Mouse (Mus musculus): ENCODE measurements around the gene Adamts18. TPM values are rescaled to one million over a fixed set of nuclear protein-coding genes. Genes with fewer than 3 reads are reported as not detected.

Adamts18 gene
- polyA plus RNA-seq (2014; fragmentation: Nextera tagmentation; extraction: Ambion mirVana) = 0.25 and 0.97 TPM in 2 replicates

- peak within 1 kb of the TSS; percentile 62 for H3K9ac ChIP-seq (ENCODE audit: low read depth, low read length)
- H3K4me1 ChIP-seq (replicated peaks; ENCODE audit: control insufficient read depth, insufficient read depth, low read length) = peaks cover 3% of the 10 kb centered on the region; the same call in 1 of the 2 replicates
- peak within 1 kb of the TSS; percentile 61 for H3K4me3 ChIP-seq (ENCODE audit: low read depth, low read length)
- H3K4me2 ChIP-seq (replicated peaks; ENCODE audit: low read depth, low read length) = peak within 1 kb of the TSS; percentile 100
- 0% methylated on average over 32 of the region's 32 CpGs for WGBS
- DNase-seq (ENCODE audit: low spot score) = peak; percentile 68
- ATAC-seq (ENCODE audit: low FRiP score) = peak; percentile 78
- peaks cover 30% of the 10 kb centered on the region for H3K27me3 ChIP-seq (ENCODE audit: control insufficient read depth, insufficient read depth, low read length)
- H3K27ac ChIP-seq (ENCODE audit: low read depth, low read length) = no peak within 1 kb of the TSS
- H3K9me3 ChIP-seq (ENCODE audit: control insufficient read depth, low read length) = no peaks in the 10 kb centered on the region
- H3K36me3 ChIP-seq (ENCODE audit: control insufficient read depth, insufficient read depth, low read length) = no peaks in the 10 kb centered on the region
These were observed at the start of gene Adamts18 for GRCm38 (mm10) chr8:113848653-113849135. Gene Adamts18, minus strand, starts transcription at chr8:113848738.

GRCm38 (mm10) chr8:113896446-113896845, 47.9 kb upstream of the Adamts18 start:
- Histone ChIP-seq H3K27me3 (ENCODE audit: control insufficient read depth, insufficient read depth, low read length) (no peaks in the 10 kb centered on the region), H3K9me3 (ENCODE audit: control insufficient read depth, low read length) (no peaks in the 10 kb centered on the region), H3K9ac (ENCODE audit: low read depth, low read length) (no peak overlapping the region), H3K4me1 (replicated peaks; ENCODE audit: control insufficient read depth, insufficient read depth, low read length) (no peaks in the 10 kb centered on the region), H3K36me3 (ENCODE audit: control insufficient read depth, insufficient read depth, low read length) (no peaks in the 10 kb centered on the region), H3K27ac (ENCODE audit: low read depth, low read length) (no peak overlapping the region), H3K4me2 (replicated peaks; ENCODE audit: low read depth, low read length) (no peak overlapping the region), H3K4me3 (ENCODE audit: low read depth, low read length) (no peak overlapping the region)
- DNase-seq (ENCODE audit: low spot score) (no peak), ATAC-seq (ENCODE audit: low FRiP score) (no peak)
- 97% methylated on average over 1 of the region's 1 CpGs for WGBS

GRCm38 (mm10) chr8:113891376-113891775, 42.8 kb upstream of the Adamts18 start:
- ATAC-seq (ENCODE audit: low FRiP score) = no peak
- 52% methylated on average over 3 of the region's 3 CpGs for WGBS
- no peaks in the 10 kb centered on the region for H3K9me3 ChIP-seq (ENCODE audit: control insufficient read depth, low read length)
- no peaks in the 10 kb centered on the region for H3K27me3 ChIP-seq (ENCODE audit: control insufficient read depth, insufficient read depth, low read length)
- DNase-seq (ENCODE audit: low spot score) = no peak
- H3K4me1 ChIP-seq (replicated peaks; ENCODE audit: control insufficient read depth, insufficient read depth, low read length) = no peaks in the 10 kb centered on the region
- H3K27ac ChIP-seq (ENCODE audit: low read depth, low read length) = no peak overlapping the region
- H3K4me3 ChIP-seq (ENCODE audit: low read depth, low read length) = no peak overlapping the region
- no peaks in the 10 kb centered on the region for H3K36me3 ChIP-seq (ENCODE audit: control insufficient read depth, insufficient read depth, low read length)
- H3K9ac ChIP-seq (ENCODE audit: low read depth, low read length) = no peak overlapping the region
- no peak overlapping the region for H3K4me2 ChIP-seq (replicated peaks; ENCODE audit: low read depth, low read length)

- Histone ChIP-seq H3K9me3 (ENCODE audit: control insufficient read depth, low read length) (no peaks in the 10 kb centered on the region), H3K27me3 (ENCODE audit: control insufficient read depth, insufficient read depth, low read length) (no peaks in the 10 kb centered on the region; the same call in 1 of the 2 replicates), H3K4me3 (ENCODE audit: low read depth, low read length) (no peak overlapping the region), H3K4me2 (replicated peaks; ENCODE audit: low read depth, low read length) (no peak overlapping the region), H3K4me1 (replicated peaks; ENCODE audit: control insufficient read depth, insufficient read depth, low read length) (no peaks in the 10 kb centered on the region), H3K36me3 (ENCODE audit: control insufficient read depth, insufficient read depth, low read length) (no peaks in the 10 kb centered on the region), H3K9ac (ENCODE audit: low read depth, low read length) (no peak overlapping the region), H3K27ac (ENCODE audit: low read depth, low read length) (no peak overlapping the region)
- WGBS = 92% methylated on average over 3 of the region's 3 CpGs
- ATAC-seq (ENCODE audit: low FRiP score) = no peak
- no peak for DNase-seq (ENCODE audit: low spot score)
These were observed 38.0 kb upstream of the Adamts18 start for GRCm38 (mm10) chr8:113886509-113886908.

- DNase-seq (ENCODE audit: low spot score) (no peak), ATAC-seq (ENCODE audit: low FRiP score) (no peak)
- Histone ChIP-seq H3K4me2 (replicated peaks; ENCODE audit: low read depth, low read length) (no peak overlapping the region), H3K27me3 (ENCODE audit: control insufficient read depth, insufficient read depth, low read length) (no peaks in the 10 kb centered on the region; the same call in 1 of the 2 replicates), H3K36me3 (ENCODE audit: control insufficient read depth, insufficient read depth, low read length) (no peaks in the 10 kb centered on the region), H3K27ac (ENCODE audit: low read depth, low read length) (no peak overlapping the region), H3K4me3 (ENCODE audit: low read depth, low read length) (no peak overlapping the region), H3K4me1 (replicated peaks; ENCODE audit: control insufficient read depth, insufficient read depth, low read length) (no peaks in the 10 kb centered on the region), H3K9ac (ENCODE audit: low read depth, low read length) (no peak overlapping the region), H3K9me3 (ENCODE audit: control insufficient read depth, low read length) (no peaks in the 10 kb centered on the region)
- WGBS = 77% methylated on average over 2 of the region's 2 CpGs
These were observed 36.6 kb upstream of the Adamts18 start for GRCm38 (mm10) chr8:113885101-113885500.

- Histone ChIP-seq H3K4me3 (ENCODE audit: low read depth, low read length) (no peak overlapping the region), H3K27ac (ENCODE audit: low read depth, low read length) (no peak overlapping the region), H3K4me2 (replicated peaks; ENCODE audit: low read depth, low read length) (no peak overlapping the region), H3K4me1 (replicated peaks; ENCODE audit: control insufficient read depth, insufficient read depth, low read length) (no peaks in the 10 kb centered on the region), H3K9me3 (ENCODE audit: control insufficient read depth, low read length) (no peaks in the 10 kb centered on the region), H3K27me3 (ENCODE audit: control insufficient read depth, insufficient read depth, low read length) (no peaks in the 10 kb centered on the region; the same call in 1 of the 2 replicates), H3K9ac (ENCODE audit: low read depth, low read length) (no peak overlapping the region), H3K36me3 (ENCODE audit: control insufficient read depth, insufficient read depth, low read length) (no peaks in the 10 kb centered on the region)
- DNase-seq (ENCODE audit: low spot score) = no peak
- 15% methylated on average over 7 of the region's 7 CpGs for WGBS
- no peak for ATAC-seq (ENCODE audit: low FRiP score)
These were observed 35.5 kb upstream of the Adamts18 start for GRCm38 (mm10) chr8:113883994-113884393.

- no peak overlapping the region for H3K9ac ChIP-seq (ENCODE audit: low read depth, low read length)
- WGBS = 69% methylated on average over 2 of the region's 2 CpGs
- H3K4me2 ChIP-seq (replicated peaks; ENCODE audit: low read depth, low read length) = no peak overlapping the region
- H3K4me3 ChIP-seq (ENCODE audit: low read depth, low read length) = no peak overlapping the region
- no peaks in the 10 kb centered on the region; the same call in 1 of the 2 replicates for H3K27me3 ChIP-seq (ENCODE audit: control insufficient read depth, insufficient read depth, low read length)
- no peaks in the 10 kb centered on the region for H3K9me3 ChIP-seq (ENCODE audit: control insufficient read depth, low read length)
- H3K36me3 ChIP-seq (ENCODE audit: control insufficient read depth, insufficient read depth, low read length) = no peaks in the 10 kb centered on the region
- no peak overlapping the region for H3K27ac ChIP-seq (ENCODE audit: low read depth, low read length)
- DNase-seq (ENCODE audit: low spot score) (no peak), ATAC-seq (ENCODE audit: low FRiP score) (no peak)
- H3K4me1 ChIP-seq (replicated peaks; ENCODE audit: control insufficient read depth, insufficient read depth, low read length) = no peaks in the 10 kb centered on the region
These were observed 34.0 kb upstream of the Adamts18 start for GRCm38 (mm10) chr8:113882558-113882957.

GRCm38 (mm10) chr8:113878411-113879006, 30.0 kb upstream of the Adamts18 start:
- H3K4me3 ChIP-seq (ENCODE audit: low read depth, low read length) = no peak overlapping the region
- no peak overlapping the region for H3K9ac ChIP-seq (ENCODE audit: low read depth, low read length)
- H3K4me1 ChIP-seq (replicated peaks; ENCODE audit: control insufficient read depth, insufficient read depth, low read length) = no peaks in the 10 kb centered on the region
- H3K36me3 ChIP-seq (ENCODE audit: control insufficient read depth, insufficient read depth, low read length) = no peaks in the 10 kb centered on the region
- no peak overlapping the region for H3K27ac ChIP-seq (ENCODE audit: low read depth, low read length)
- no peaks in the 10 kb centered on the region for H3K9me3 ChIP-seq (ENCODE audit: control insufficient read depth, low read length)
- H3K4me2 ChIP-seq (replicated peaks; ENCODE audit: low read depth, low read length) = no peak overlapping the region
- no peak for ATAC-seq (ENCODE audit: low FRiP score)
- 69% methylated on average over 3 of the region's 3 CpGs for WGBS
- no peak for DNase-seq (ENCODE audit: low spot score)
- no peaks in the 10 kb centered on the region for H3K27me3 ChIP-seq (ENCODE audit: control insufficient read depth, insufficient read depth, low read length)

GRCm38 (mm10) chr8:113873446-113874120, 25.0 kb upstream of the Adamts18 start:
- ATAC-seq (ENCODE audit: low FRiP score) (no peak), DNase-seq (ENCODE audit: low spot score) (no peak)
- no peak overlapping the region for H3K4me3 ChIP-seq (ENCODE audit: low read depth, low read length)
- WGBS = 89% methylated on average over 12 of the region's 12 CpGs
- no peaks in the 10 kb centered on the region for H3K27me3 ChIP-seq (ENCODE audit: control insufficient read depth, insufficient read depth, low read length)
- no peak overlapping the region for H3K27ac ChIP-seq (ENCODE audit: low read depth, low read length)
- H3K9ac ChIP-seq (ENCODE audit: low read depth, low read length) = no peak overlapping the region
- no peak overlapping the region for H3K4me2 ChIP-seq (replicated peaks; ENCODE audit: low read depth, low read length)
- no peaks in the 10 kb centered on the region for H3K36me3 ChIP-seq (ENCODE audit: control insufficient read depth, insufficient read depth, low read length)
- no peaks in the 10 kb centered on the region for H3K4me1 ChIP-seq (replicated peaks; ENCODE audit: control insufficient read depth, insufficient read depth, low read length)
- H3K9me3 ChIP-seq (ENCODE audit: control insufficient read depth, low read length) = no peaks in the 10 kb centered on the region
